Mouse (Mus musculus): Measurements from ENCODE around the gene Thsd4.

Gene Thsd4

GRCm38 (mm10) chr9:60521806-60522264 lies at the start of gene Thsd4:
Gene Thsd4 (minus strand): TSS chr9:60522046.
- peak; percentile 14 for DNase-seq (ENCODE audit: low read depth)

DNA sequence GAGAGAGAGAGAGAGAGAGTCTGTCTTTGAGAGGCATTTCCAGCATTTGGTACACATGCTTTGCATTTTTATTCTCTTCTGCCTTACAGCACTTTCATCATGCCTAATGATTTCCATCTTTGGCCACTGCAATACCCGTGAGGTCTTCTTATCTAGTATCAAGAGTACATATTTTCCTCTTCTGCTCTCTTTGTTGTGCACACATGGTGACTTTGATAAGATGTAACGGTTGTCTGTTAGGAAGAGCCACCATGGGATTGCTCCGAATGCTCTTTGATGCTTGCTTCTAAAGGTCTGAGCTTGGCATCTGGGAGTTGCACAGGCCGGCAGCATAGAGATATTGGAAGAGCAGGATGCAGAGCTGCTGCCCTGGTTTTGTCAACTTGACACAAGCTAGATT lies 49.2 kb upstream of the Thsd4 start:
- no peak for DNase-seq (ENCODE audit: low read depth)

GRCm38 (mm10) chr9:60569366-60569765 lies 47.5 kb upstream of the Thsd4 start:
- DNase-seq (ENCODE audit: low read depth): no peak

DNA sequence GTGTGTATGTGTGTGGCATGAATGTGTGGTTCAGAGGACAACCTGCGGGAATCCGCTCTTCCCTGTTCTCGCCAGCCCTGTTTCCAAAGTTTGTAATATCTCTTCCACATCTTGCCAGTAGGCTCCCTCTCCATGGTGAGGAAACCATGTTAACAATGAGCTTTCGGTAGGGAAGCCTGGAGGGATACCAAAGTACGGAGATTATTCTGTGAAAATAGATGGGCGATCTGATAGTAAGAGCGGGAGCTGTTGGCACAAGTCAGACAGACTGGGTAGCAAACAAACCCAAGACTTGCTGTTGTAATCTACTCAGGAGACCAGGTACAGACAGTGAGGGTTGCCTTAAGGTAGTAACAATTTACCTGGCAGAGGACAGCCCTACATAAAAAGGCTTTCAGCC lies 42.0 kb upstream of the Thsd4 start:
- DNase-seq (ENCODE audit: low read depth): no peak

- DNase-seq (ENCODE audit: low read depth): peak; percentile 28
These were observed 40.9 kb upstream of the Thsd4 start for GRCm38 (mm10) chr9:60562443-60563371.

- no peak for DNase-seq (ENCODE audit: low read depth)
These were observed 39.9 kb upstream of the Thsd4 start for GRCm38 (mm10) chr9:60561641-60562289.

- no peak for DNase-seq (ENCODE audit: low read depth)
These were observed 36.7 kb upstream of the Thsd4 start for GRCm38 (mm10) chr9:60558507-60558906.

GRCm38 (mm10) chr9:60551238-60551637 lies 29.4 kb upstream of the Thsd4 start:
- DNase-seq (ENCODE audit: low read depth): no peak

GRCm38 (mm10) chr9:60548182-60548581 lies 26.3 kb upstream of the Thsd4 start:
- no peak for DNase-seq (ENCODE audit: low read depth)

GRCm38 (mm10) chr9:60546169-60546568 lies 24.3 kb upstream of the Thsd4 start:
- DNase-seq (ENCODE audit: low read depth): no peak

DNA sequence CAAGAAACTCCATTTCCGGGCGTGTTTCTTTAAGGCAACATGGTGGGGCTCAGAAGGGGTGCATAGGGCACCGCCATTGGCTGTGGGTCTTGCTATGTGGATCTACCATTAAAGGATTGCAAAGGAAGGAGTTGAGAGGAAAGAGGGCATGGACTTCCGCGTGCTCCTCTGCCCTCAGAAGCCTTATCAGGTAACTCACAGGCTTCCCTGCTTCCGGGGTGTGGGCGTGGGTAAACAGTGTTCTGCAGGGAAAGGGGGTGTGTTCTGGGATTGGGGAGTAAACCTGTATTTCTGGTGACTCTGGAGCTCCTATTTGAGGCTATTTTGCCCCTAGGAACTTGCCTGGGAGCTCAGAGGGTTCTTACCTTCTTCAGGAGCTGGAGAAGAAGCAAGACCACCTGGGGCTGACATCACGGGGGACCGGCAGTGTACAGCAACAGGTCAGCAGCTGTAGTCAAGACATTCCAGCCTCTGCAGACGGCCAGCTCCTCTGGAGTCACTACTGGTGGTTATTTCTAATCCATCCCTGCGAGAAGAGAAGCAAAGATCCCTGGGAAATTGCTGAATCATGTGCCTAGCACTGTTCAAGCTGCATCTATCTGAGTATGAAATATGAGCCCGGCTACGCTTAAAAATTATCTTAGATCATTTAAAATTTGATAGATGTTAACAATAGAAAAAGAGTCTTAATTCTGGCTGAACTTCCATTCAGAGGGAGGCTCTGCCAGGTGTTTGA lies 23.7 kb upstream of the Thsd4 start:
- DNase-seq (ENCODE audit: low read depth): no peak

DNA sequence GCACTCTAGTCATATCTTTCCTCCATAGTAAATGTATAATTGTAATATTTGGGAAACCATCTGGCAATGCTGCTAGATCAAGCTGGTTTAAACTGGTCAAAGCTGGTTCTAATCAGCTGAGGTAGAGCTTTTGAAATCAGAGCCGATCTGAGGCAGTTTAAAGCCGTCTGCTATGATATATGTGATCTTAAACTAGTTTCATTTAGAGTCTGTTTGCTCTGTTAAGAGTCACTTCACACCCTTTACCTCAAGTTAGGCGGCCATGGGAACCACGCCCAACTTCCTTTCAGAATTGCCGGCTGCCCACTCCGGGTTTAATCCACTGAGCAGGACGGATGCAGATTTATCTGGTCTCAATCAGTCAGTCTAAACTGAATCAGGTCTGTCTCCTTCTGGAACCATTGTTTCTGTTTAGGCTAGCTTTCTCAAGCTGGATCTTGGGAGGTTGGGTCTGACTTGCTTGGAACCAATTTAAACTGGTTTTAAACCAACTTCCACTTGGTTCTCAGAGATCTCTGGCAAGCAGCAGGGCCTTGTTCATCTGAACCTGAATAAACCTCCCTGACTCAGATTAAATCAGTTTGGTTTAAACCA lies 21.7 kb upstream of the Thsd4 start:
- no peak for DNase-seq (ENCODE audit: low read depth)

GRCm38 (mm10) chr9:60530310-60530709 lies 8.5 kb upstream of the Thsd4 start:
- DNase-seq (ENCODE audit: low read depth): no peak

- DNase-seq (ENCODE audit: low read depth): no peak
These were observed 7.8 kb upstream of the Thsd4 start for GRCm38 (mm10) chr9:60529348-60530243.

- DNase-seq (ENCODE audit: low read depth): no peak
These were observed 6.4 kb upstream of the Thsd4 start for GRCm38 (mm10) chr9:60528269-60528668.

GRCm38 (mm10) chr9:60527836-60528235 lies 6.0 kb upstream of the Thsd4 start:
- DNase-seq (ENCODE audit: low read depth): no peak

GRCm38 (mm10) chr9:60527051-60527450 lies 5.2 kb upstream of the Thsd4 start:
- no peak for DNase-seq (ENCODE audit: low read depth)

DNA sequence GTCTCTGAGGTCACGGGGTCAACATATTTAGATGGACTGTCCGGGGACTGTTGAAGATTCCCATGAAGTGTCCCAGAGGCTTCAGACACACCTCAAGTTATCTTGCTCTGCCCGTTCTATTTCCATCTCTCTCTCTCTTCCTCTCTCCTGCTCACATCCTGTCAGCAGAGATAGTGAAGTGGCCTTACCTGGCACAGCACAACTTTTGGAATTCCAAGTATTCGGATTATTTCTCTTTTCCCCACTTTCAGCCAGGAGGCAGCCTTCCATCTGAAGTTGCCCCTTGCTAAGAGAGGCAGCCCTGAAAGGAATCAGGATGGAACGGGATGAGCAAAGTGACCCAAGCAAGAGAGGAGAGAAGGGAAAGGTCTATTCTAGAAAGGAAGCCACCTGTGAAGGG lies 4.3 kb upstream of the Thsd4 start:
- no peak for DNase-seq (ENCODE audit: low read depth)

DNA sequence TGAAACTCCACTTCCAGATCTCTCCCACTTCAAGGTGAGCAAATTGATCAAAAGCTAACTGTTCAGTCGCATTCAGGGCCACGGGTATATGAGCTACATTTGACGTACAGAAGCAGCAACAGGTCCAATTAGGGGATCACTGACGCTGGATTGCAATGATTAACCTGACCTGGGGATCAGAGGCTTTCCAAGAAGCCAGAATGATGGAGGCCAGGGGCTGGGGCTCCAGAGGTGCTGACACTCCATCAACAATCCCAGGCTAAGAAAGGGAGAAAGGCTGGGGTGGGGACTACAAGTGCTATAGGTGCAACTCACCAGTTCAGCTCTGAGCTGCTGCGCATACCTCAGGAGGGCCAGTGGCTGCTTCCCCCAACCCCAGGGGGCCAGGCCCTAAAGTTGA lies 703 bp downstream of the Thsd4 start:
- DNase-seq (ENCODE audit: low read depth): no peak

GRCm38 (mm10) chr9:60519601-60520000 lies 2.2 kb downstream of the Thsd4 start:
- no peak for DNase-seq (ENCODE audit: low read depth)

DNA sequence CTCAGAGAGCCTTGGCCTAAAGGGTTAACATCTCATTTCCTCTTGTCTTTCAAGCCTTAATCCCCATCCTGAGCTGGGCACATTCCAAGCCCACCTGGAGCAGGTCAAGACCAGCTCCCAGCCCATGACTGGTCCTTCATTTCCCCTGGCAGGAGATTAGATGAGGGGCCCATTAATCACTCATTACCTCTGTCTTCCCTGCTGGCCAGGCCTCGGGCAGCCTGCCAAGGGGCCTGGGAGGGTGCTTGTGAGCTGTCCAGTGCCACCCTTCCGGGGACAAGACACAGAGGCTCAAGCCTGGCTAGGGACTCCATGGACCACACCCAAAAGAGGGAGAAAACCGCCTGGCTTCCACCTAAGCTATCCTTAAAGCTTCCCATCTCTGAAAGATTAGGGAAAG lies 3.6 kb downstream of the Thsd4 start:
- DNase-seq (ENCODE audit: low read depth): no peak

Data from c-Kit-positive CD71-negative TER-119-negative erythroid progenitor cells, embryonic 14.5 days (primary cell).